In genomic region chr19:43753226-43753835, GRCm38 (mm10) we compare ENCODE assay signal across 8 mouse cellular contexts. TPM values are rescaled to one million over a fixed set of nuclear protein-coding genes. Genes with fewer than 3 reads are reported as not detected.
DNase-seq lines count a peak whose midpoint lies in the region; ATAC-seq and TF ChIP-seq lines count a peak whose summit lies in the region.

No protein-coding gene starts in this region.

- POLR2A ChIA-PET in Patski (lab: Charles Lee), result no interaction called here

- peaks cover 4% of the 10 kb centered on the region for H3K4me1 ChIP-seq in hindbrain, embryonic 12.5 days
- no peaks in the 10 kb centered on the region for H3K4me1 ChIP-seq in lung, postnatal 0 days (ENCODE audit: insufficient read depth, low read depth, low read length)

- peak; percentile 97 for TF ChIP-seq CTCF in Patski (IDR thresholded peaks at IDR 0.05)
- peak; percentile 86 for TF ChIP-seq CTCF in lung, postnatal 0 days (IDR thresholded peaks at IDR 0.05)

- peak overlapping the region; percentile 67 for H3K4me3 ChIP-seq in hindbrain, embryonic 12.5 days
- peak overlapping the region; percentile 64 for H3K4me3 ChIP-seq in lung, postnatal 0 days (ENCODE audit: low read depth, low read length)

- WGBS in hindbrain, embryonic 12.5 days, result 1% methylated on average over 24 of the region's 24 CpGs
- WGBS in lung, postnatal 0 days, result 2% methylated on average over 14 of the region's 24 CpGs

- no peaks in the 10 kb centered on the region for H3K9me3 ChIP-seq in hindbrain, embryonic 12.5 days (replicated peaks)
- no peaks in the 10 kb centered on the region for H3K9me3 ChIP-seq in lung, postnatal 0 days (ENCODE audit: low read length)

- peak overlapping the region; percentile 61 for H3K4me2 ChIP-seq in hindbrain, embryonic 12.5 days (replicated peaks)
- H3K4me2 ChIP-seq in lung, postnatal 0 days (replicated peaks; ENCODE audit: low read depth, low read length), result peak overlapping the region; percentile 55

- TF ChIP-seq EP300 in lung, postnatal 0 days (IDR thresholded peaks at IDR 0.05), result peak; percentile 16

- in situ Hi-C loops in Patski (cut with MboI; ENCODE audit: low pct_unique_long_range_greater_than_20kb), result loop anchor here (5.0 kb wide), 2 partner anchors 121 to 226 kb away; no protein-coding TSS in a partner anchor

- H3K9ac ChIP-seq in hindbrain, embryonic 12.5 days, result peak overlapping the region; percentile 66
- H3K9ac ChIP-seq in lung, postnatal 0 days (replicated peaks; ENCODE audit: low read depth), result peak overlapping the region; percentile 59

- no peaks in the 10 kb centered on the region for H3K27me3 ChIP-seq in Patski
- no peaks in the 10 kb centered on the region for H3K27me3 ChIP-seq in hindbrain, embryonic 12.5 days
- no peaks in the 10 kb centered on the region for H3K27me3 ChIP-seq in lung, postnatal 0 days (replicated peaks; ENCODE audit: insufficient read depth, low read length)

- CTCF ChIA-PET in Patski (lab: Charles Lee), result interaction anchor here (1.6 to 2.5 kb wide), 6 partner anchors 8 to 122 kb away, joined by 4 to 8 read pairs (median 6); partner anchors contain the start of gene Slc25a28

- peak overlapping the region; percentile 89 for H3K27ac ChIP-seq in hindbrain, embryonic 12.5 days
- peak overlapping the region; percentile 96 for H3K27ac ChIP-seq in lung, postnatal 0 days (ENCODE audit: low read length)

- H3K36me3 ChIP-seq in hindbrain, embryonic 12.5 days, result peaks cover 7% of the 10 kb centered on the region
- no peaks in the 10 kb centered on the region for H3K36me3 ChIP-seq in lung, postnatal 0 days (ENCODE audit: insufficient read depth, low read length)

- DNase-seq in Patski (ENCODE audit: low read depth, low spot score), result peak; percentile 30
- DNase-seq in cerebellum, adult 9-10 months, result peak; percentile 94
- peak; percentile 77 to 90 for DNase-seq in frontal cortex, adult 2 months (ENCODE audit: extremely low spot score in 1 of 2, low spot score in 1 of 2)
- DNase-seq in layer of hippocampus, postnatal 10 days (ENCODE audit: low spot score in 2 of 2), result peak; percentile 91 to 93
- peak; percentile 92 for DNase-seq in lung, postnatal 0 days (ENCODE audit: low spot score)
- peak; percentile 75 for DNase-seq in ovary, postnatal 10 days (ENCODE audit: low spot score)
- peak; percentile 92 for DNase-seq in thymus, postnatal 25 days

- ATAC-seq in Patski, result peak; percentile 83
- ATAC-seq in hindbrain, embryonic 12.5 days (ENCODE audit: low FRiP score), result peak; percentile 92
- peak; percentile 88 for ATAC-seq in lung, postnatal 0 days

RNA-seq across cellular contexts. Expression of gene Cox15, which starts 0.5 kb away (rescaled TPM):
- polyA plus RNA-seq in Patski (2021), result 32.7 TPM
- polyA plus RNA-seq in frontal cortex, adult 2 months (2012; rRNA removed), result 15.0 and 15.4 TPM in 2 replicates
- 12.0 and 13.7 TPM in 2 replicates for polyA plus RNA-seq in hindbrain, embryonic 12.5 days (2016; fragmentation: Nextera tagmentation; extraction: Ambion mirVana)
- 10 to 100 TPM; 17.9 to 20.6 TPM for total RNA-seq in layer of hippocampus, postnatal 10 days (2021)
- 4.5 and 5.7 TPM in 2 replicates for polyA plus RNA-seq in lung, postnatal 0 days (2015; fragmentation: Nextera tagmentation; extraction: Ambion mirVana)

RNA-seq across cellular contexts. Expression of gene Cutc, which starts 0.5 kb away (rescaled TPM):
- polyA plus RNA-seq in Patski (2021), result 7.1 TPM
- 8.1 and 8.7 TPM in 2 replicates for polyA plus RNA-seq in frontal cortex, adult 2 months (2012; rRNA removed)
- 10.1 and 11.1 TPM in 2 replicates for polyA plus RNA-seq in hindbrain, embryonic 12.5 days (2016; fragmentation: Nextera tagmentation; extraction: Ambion mirVana)
- total RNA-seq in layer of hippocampus, postnatal 10 days (2021), result 1 to 10 TPM; 5.3 to 6.2 TPM
- 14.9 and 17.1 TPM in 2 replicates for polyA plus RNA-seq in lung, postnatal 0 days (2015; fragmentation: Nextera tagmentation; extraction: Ambion mirVana)

RNA-seq across cellular contexts. Expression of gene Abcc2, which starts 28.7 kb away (rescaled TPM):
- not detected for polyA plus RNA-seq in Patski (2021)
- 0.30 and 0.55 TPM in 2 replicates for polyA plus RNA-seq in frontal cortex, adult 2 months (2012; rRNA removed)
- polyA plus RNA-seq in hindbrain, embryonic 12.5 days (2016; fragmentation: Nextera tagmentation; extraction: Ambion mirVana), result not detected in 2 replicates
- under 1 TPM; 0.07 to 0.18 TPM for total RNA-seq in layer of hippocampus, postnatal 10 days (2021)
- polyA plus RNA-seq in lung, postnatal 0 days (2015; fragmentation: Nextera tagmentation; extraction: Ambion mirVana), result 0.02 TPM in 1 of 2 replicates, not detected in the other

Comparison
In these comparisons a context has a peak if more than half of its experiments do, and no peak if none do; other contexts are left out.
1. Peak in every context shown above with its lines: DNase-seq, ATAC-seq, H3K4me3 ChIP-seq and H3K27ac ChIP-seq.
2. DNase-seq: peak in every context shown above with its lines; median percentile 94 in cerebellum, adult 9-10 months; 92 in layer of hippocampus, postnatal 10 days; 92 in lung, postnatal 0 days; 92 in thymus, postnatal 25 days; 84 in frontal cortex, adult 2 months; 75 in ovary, postnatal 10 days; 30 in Patski.